Mouse (Mus musculus): Measurements from ENCODE around the gene Gm20388. TPM values are rescaled to one million over a fixed set of nuclear protein-coding genes. Genes with fewer than 3 reads are reported as not detected.
A peak's percentile ranks its signal among the peaks of the same experiment; 100 is the strongest.
"Not testable (repeated sequence)": the region's sequence is repeated elsewhere in the genome, so short reads cannot be mapped to it uniquely, and the experiment has no call there.

Gene Gm20388
- polyA plus RNA-seq, 1 experiment from 2014 or later, result not detected

GRCm38 (mm10) chr8:123505695-123506094, 3595.1 kb downstream of the Gm20388 start:
- Histone ChIP-seq H3K9me3 (no peaks in the 10 kb centered on the region), H3K4me3 (no peak overlapping the region), H3K27ac (replicated peaks) (no peak overlapping the region), H3K4me1 (no peaks in the 10 kb centered on the region), H3K27me3 (replicated peaks) (0 out of 2 replicates have a peak, but pooled peaks cover 4% of the 10 kb centered on the region), H3K36me3 (peaks cover 92% of the 10 kb centered on the region), H3K9ac (no peak overlapping the region), H3K4me2 (no peak overlapping the region)
- no peak for ATAC-seq (ENCODE audit: extremely low read depth, insufficient number of reproducible peaks, low FRiP score, low TSS enrichment)
- 91% methylated on average over 9 of the region's 9 CpGs for WGBS

- H3K4me1 ChIP-seq, result no peaks in the 10 kb centered on the region
- no peak overlapping the region for H3K4me2 ChIP-seq
- no peak for ATAC-seq (ENCODE audit: extremely low read depth, insufficient number of reproducible peaks, low FRiP score, low TSS enrichment)
- peaks cover 77% of the 10 kb centered on the region for H3K36me3 ChIP-seq
- no peak overlapping the region for H3K4me3 ChIP-seq
- 77% methylated on average over 5 of the region's 5 CpGs for WGBS
- H3K27ac ChIP-seq (replicated peaks), result no peak overlapping the region
- no peaks in the 10 kb centered on the region for H3K9me3 ChIP-seq
- H3K9ac ChIP-seq, result no peak overlapping the region
- 0 out of 2 replicates have a peak, but pooled peaks cover 4% of the 10 kb centered on the region for H3K27me3 ChIP-seq (replicated peaks)
Measured at GRCm38 (mm10) chr8:123507153-123507552, 3596.5 kb downstream of the Gm20388 start.

- ATAC-seq (ENCODE audit: extremely low read depth, insufficient number of reproducible peaks, low FRiP score, low TSS enrichment), result no peak
- no peak overlapping the region for H3K4me3 ChIP-seq
- no peak overlapping the region for H3K9ac ChIP-seq
- H3K27me3 ChIP-seq (replicated peaks), result peaks cover 40% of the 10 kb centered on the region
- H3K36me3 ChIP-seq, result peaks cover 43% of the 10 kb centered on the region
- no peaks in the 10 kb centered on the region for H3K9me3 ChIP-seq
- WGBS, result 67% methylated on average over 5 of the region's 5 CpGs
- H3K27ac ChIP-seq (replicated peaks), result no peak overlapping the region
- H3K4me1 ChIP-seq, result peaks cover 22% of the 10 kb centered on the region
- no peak overlapping the region for H3K4me2 ChIP-seq
Measured at GRCm38 (mm10) chr8:123510819-123511218, 3600.2 kb downstream of the Gm20388 start.

GRCm38 (mm10) chr8:123514136-123514535, 3603.5 kb downstream of the Gm20388 start:
- 2% methylated on average over 9 of the region's 9 CpGs for WGBS
- H3K4me1 ChIP-seq, result peaks cover 28% of the 10 kb centered on the region
- H3K4me3 ChIP-seq, result peak overlapping the region; percentile 62
- H3K4me2 ChIP-seq, result peak overlapping the region; percentile 89
- H3K36me3 ChIP-seq, result peaks cover 10% of the 10 kb centered on the region
- H3K9ac ChIP-seq, result peak overlapping the region; percentile 81
- H3K27ac ChIP-seq (replicated peaks), result no peak overlapping the region
- H3K9me3 ChIP-seq, result no peaks in the 10 kb centered on the region
- ATAC-seq (ENCODE audit: extremely low read depth, insufficient number of reproducible peaks, low FRiP score, low TSS enrichment), result no peak
- H3K27me3 ChIP-seq (replicated peaks), result peaks cover 61% of the 10 kb centered on the region

- Histone ChIP-seq H3K4me3 (peak within 1 kb of the TSS; percentile 62), H3K9ac (peak within 1 kb of the TSS; percentile 81), H3K27me3 (replicated peaks) (peaks cover 61% of the 10 kb centered on the region), H3K4me2 (peak within 1 kb of the TSS; percentile 89), H3K4me1 (peaks cover 33% of the 10 kb centered on the region), H3K36me3 (peaks cover 2% of the 10 kb centered on the region), H3K27ac (replicated peaks) (no peak within 1 kb of the TSS), H3K9me3 (no peaks in the 10 kb centered on the region)
- no peak for ATAC-seq (ENCODE audit: extremely low read depth, insufficient number of reproducible peaks, low FRiP score, low TSS enrichment)
- under 1% methylated on average over 51 of the region's 63 CpGs for WGBS
Measured at GRCm38 (mm10) chr8:123514781-123515539, 3604.3 kb downstream of the Gm20388 start, which contains the start of gene Dbndd1. TSS of gene Dbndd1 (minus strand) at chr8:123515463.

DNA sequence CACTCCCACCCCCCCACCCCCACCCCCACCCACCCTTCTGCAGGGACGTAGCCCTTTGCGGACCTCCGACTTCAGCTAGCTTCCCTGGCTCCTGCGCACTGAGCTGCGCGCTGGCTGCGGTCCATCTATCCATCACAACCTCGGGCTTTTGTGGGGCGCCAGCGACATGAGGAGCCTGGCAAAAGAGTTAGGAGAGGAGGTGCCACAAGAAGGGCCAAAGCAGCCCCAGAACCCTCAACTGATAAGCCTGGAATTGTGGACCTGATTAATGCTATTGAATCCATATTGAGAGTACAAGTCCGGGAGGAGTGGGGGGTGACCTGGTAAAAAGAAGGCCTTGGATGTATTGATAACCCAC, 3604.9 kb downstream of the Gm20388 start:
- H3K9me3 ChIP-seq, result no peaks in the 10 kb centered on the region
- H3K27ac ChIP-seq (replicated peaks), result no peak overlapping the region
- peaks cover 33% of the 10 kb centered on the region for H3K4me1 ChIP-seq
- 2% methylated on average over 11 of the region's 11 CpGs for WGBS
- H3K9ac ChIP-seq, result no peak overlapping the region
- peak overlapping the region; percentile 89 for H3K4me2 ChIP-seq
- no peak for ATAC-seq (ENCODE audit: extremely low read depth, insufficient number of reproducible peaks, low FRiP score, low TSS enrichment)
- peak overlapping the region; percentile 62 for H3K4me3 ChIP-seq
- peaks cover 58% of the 10 kb centered on the region for H3K27me3 ChIP-seq (replicated peaks)
- H3K36me3 ChIP-seq, result peaks cover 2% of the 10 kb centered on the region

DNA sequence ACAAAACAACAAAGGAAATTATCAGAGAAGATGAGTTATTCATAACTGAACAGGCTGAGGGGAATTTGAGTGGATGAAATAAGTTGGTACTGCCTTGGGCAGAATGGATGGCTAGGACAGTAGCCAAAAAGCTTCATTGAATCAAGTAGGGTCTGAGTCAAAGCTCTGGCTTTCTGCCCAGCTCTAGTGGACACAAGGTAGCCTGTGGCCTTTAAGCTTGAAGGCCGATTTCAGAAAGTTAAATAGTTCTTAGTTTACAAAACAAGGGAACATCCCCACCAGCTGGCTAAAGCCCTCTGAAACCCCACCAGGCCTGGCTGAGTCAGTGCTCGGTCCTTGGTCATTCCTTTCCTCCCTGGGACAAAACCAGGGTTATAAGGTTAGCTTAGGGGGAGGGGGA, 3606.0 kb downstream of the Gm20388 start:
- WGBS, result 41% methylated on average over 2 of the region's 2 CpGs
- Histone ChIP-seq H3K9me3 (no peaks in the 10 kb centered on the region), H3K27me3 (replicated peaks) (peaks cover 57% of the 10 kb centered on the region), H3K27ac (replicated peaks) (no peak overlapping the region), H3K9ac (no peak overlapping the region), H3K36me3 (peaks cover 13% of the 10 kb centered on the region), H3K4me2 (no peak overlapping the region), H3K4me1 (peaks cover 33% of the 10 kb centered on the region), H3K4me3 (no peak overlapping the region)
- no peak for ATAC-seq (ENCODE audit: extremely low read depth, insufficient number of reproducible peaks, low FRiP score, low TSS enrichment)

DNA sequence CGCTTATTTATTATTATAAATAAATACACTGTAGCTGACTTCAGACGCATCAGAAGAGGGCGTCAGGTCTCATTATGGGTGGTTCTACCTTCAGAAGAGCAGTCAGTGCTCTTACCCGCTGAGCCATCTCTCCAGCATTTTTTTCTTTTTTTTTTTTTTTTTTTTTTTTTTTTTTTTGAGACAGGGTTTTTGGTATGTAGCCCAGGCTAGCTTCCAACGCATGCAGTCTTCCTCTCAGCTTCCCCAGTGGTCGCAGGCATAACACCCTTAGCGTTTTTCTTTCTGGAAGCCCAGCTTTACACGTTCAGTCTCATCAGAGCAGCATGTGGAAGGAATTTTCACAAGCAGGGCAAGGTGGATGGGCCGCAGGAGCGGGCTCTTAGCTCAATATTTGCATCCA, 3607.5 kb downstream of the Gm20388 start:
- peak overlapping the region; percentile 75 for H3K4me3 ChIP-seq
- no peak for ATAC-seq (ENCODE audit: extremely low read depth, insufficient number of reproducible peaks, low FRiP score, low TSS enrichment)
- peaks cover 47% of the 10 kb centered on the region for H3K27me3 ChIP-seq (replicated peaks)

GRCm38 (mm10) chr8:123518667-123519066, 3608.0 kb downstream of the Gm20388 start, which contains the start of gene Gas8:
TSS of gene Gas8 (plus strand) at chr8:123518834.
- H3K36me3 ChIP-seq, result peaks cover 33% of the 10 kb centered on the region
- H3K4me1 ChIP-seq, result peaks cover 28% of the 10 kb centered on the region
- no peak within 1 kb of the TSS for H3K27ac ChIP-seq (replicated peaks)
- peak within 1 kb of the TSS; percentile 82 for H3K9ac ChIP-seq
- H3K27me3 ChIP-seq (replicated peaks), result peaks cover 42% of the 10 kb centered on the region
- no peaks in the 10 kb centered on the region for H3K9me3 ChIP-seq
- ATAC-seq (ENCODE audit: extremely low read depth, insufficient number of reproducible peaks, low FRiP score, low TSS enrichment), result peak; percentile 81
- H3K4me3 ChIP-seq, result peak within 1 kb of the TSS; percentile 75
- under 1% methylated on average over 20 of the region's 20 CpGs for WGBS
- peak within 1 kb of the TSS; percentile 83 for H3K4me2 ChIP-seq

More for the DNA sequence above, 3607.5 kb downstream of the Gm20388 start:
- no peak overlapping the region for H3K27ac ChIP-seq (replicated peaks)
- peaks cover 33% of the 10 kb centered on the region for H3K4me1 ChIP-seq
- no peaks in the 10 kb centered on the region for H3K9me3 ChIP-seq
- WGBS, result 36% methylated on average over 10 of the region's 10 CpGs
- peak overlapping the region; percentile 83 for H3K4me2 ChIP-seq
- H3K9ac ChIP-seq, result 0 out of 2 replicates have a peak overlapping the region, but pooled peaks have one; percentile 67
- peaks cover 28% of the 10 kb centered on the region for H3K36me3 ChIP-seq

GRCm38 (mm10) chr8:123520048-123520447, 3609.4 kb downstream of the Gm20388 start:
- not testable (repeated sequence) for H3K4me2 ChIP-seq; H3K9ac ChIP-seq; ATAC-seq (ENCODE audit: extremely low read depth, insufficient number of reproducible peaks, low FRiP score, low TSS enrichment); H3K27ac ChIP-seq (replicated peaks); H3K9me3 ChIP-seq; H3K4me3 ChIP-seq
- WGBS, result 78% methylated on average over 1 of the region's 1 CpGs
- Histone ChIP-seq H3K27me3 (replicated peaks) (peaks cover 28% of the 10 kb centered on the region), H3K4me1 (peaks cover 15% of the 10 kb centered on the region), H3K36me3 (peaks cover 46% of the 10 kb centered on the region)

- no peaks in the 10 kb centered on the region; the same call in 1 of the 2 replicates for H3K27me3 ChIP-seq (replicated peaks)
- 77% methylated on average over 25 of the region's 25 CpGs for WGBS
- H3K9ac ChIP-seq, result no peak overlapping the region
- H3K4me2 ChIP-seq, result no peak overlapping the region
- H3K9me3 ChIP-seq, result no peaks in the 10 kb centered on the region
- H3K36me3 ChIP-seq, result peaks cover 100% of the 10 kb centered on the region
- no peak overlapping the region for H3K4me3 ChIP-seq
- no peak overlapping the region for H3K27ac ChIP-seq (replicated peaks)
- ATAC-seq (ENCODE audit: extremely low read depth, insufficient number of reproducible peaks, low FRiP score, low TSS enrichment), result no peak
- H3K4me1 ChIP-seq, result no peaks in the 10 kb centered on the region
Measured at GRCm38 (mm10) chr8:123527720-123528489, 3617.3 kb downstream of the Gm20388 start.

All from heart, embryonic 13.5 days (tissue).